Mouse (Mus musculus): ENCODE data around the gene Sept11.

The Sept11 gene

DNA sequence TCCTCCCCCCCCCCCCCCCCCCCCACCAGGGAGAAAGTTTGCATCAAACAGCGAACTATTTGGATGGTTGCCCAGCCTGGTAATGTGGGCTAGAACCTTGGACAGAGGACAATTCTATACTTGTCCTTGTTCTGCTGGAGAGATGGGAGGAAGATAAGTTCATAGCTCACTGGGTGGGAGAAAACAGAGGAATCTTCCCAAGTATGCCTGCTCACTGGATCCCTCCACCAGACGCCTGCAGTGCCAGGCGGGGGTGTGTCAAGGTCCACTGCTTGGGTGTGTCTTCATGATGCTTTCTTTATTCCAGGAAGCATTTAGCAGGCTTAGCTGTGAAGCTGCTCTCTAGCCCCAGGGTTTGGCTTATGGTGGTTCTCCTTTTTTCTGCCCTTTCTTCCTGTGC is 34.5 kb downstream of the Sept11 start:
- DNase-seq (ENCODE audit: low spot score) = peak; percentile 51

DNA sequence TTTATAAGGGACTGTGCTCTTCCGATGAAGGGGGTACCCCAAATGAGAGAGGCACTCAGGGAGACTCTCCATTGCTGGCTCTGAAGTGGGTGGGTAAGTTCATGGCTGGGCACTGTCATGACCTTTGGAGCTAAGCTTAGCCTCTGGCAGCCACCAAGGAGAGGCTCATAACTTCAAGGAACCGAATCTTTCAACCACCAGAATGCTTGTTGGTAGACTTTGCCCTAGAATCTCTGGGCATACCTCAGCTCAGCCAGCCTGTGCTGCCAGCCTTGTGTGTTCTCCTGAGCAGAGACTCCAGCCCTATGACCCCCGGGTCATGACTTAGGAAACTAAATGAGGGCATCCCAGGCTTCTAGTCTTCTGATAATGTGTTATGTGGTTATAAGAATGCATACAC is 35.5 kb downstream of the Sept11 start:
- DNase-seq (ENCODE audit: low spot score) = no peak

DNA sequence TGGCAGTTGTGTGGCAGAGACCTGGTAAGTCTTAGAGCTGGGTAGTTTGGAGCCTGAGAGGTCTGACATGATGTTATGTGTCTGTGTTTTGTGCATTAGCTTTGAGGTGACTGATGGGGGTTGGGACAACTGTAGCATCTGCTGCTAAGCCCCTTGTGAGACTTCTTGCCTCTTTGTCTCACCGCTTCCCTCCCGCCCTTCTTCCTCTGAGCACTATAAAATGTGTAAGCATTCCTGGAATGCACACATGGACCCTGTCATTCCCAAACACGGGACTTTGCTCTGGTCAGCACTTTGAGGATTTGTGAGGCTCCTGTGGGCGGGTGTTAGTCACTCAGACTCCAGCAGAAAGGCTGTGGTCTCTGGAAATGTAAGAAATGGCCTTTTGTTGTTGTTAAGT is 36.7 kb downstream of the Sept11 start:
- DNase-seq (ENCODE audit: low spot score) = peak; percentile 79

DNA sequence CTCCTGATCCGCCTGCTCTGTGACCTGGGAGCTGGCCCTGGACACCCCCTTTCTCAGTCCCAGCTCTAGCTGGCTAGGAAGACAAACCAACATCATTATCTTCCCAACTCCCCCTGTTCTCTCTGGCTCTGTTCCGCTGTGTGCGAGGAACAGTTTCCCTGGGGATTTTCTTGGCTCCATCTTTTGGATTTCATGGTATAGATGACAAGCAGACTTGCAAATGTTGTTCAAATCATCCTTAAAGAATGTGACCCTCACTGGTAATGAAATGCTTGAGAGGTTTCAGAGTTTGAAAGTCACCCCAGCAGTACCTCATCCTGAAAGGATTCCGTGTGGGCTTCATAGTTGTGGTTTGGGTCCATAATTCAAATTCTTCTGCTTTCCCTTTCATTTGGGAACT is 38.2 kb downstream of the Sept11 start:
- DNase-seq (ENCODE audit: low spot score) = no peak

DNA sequence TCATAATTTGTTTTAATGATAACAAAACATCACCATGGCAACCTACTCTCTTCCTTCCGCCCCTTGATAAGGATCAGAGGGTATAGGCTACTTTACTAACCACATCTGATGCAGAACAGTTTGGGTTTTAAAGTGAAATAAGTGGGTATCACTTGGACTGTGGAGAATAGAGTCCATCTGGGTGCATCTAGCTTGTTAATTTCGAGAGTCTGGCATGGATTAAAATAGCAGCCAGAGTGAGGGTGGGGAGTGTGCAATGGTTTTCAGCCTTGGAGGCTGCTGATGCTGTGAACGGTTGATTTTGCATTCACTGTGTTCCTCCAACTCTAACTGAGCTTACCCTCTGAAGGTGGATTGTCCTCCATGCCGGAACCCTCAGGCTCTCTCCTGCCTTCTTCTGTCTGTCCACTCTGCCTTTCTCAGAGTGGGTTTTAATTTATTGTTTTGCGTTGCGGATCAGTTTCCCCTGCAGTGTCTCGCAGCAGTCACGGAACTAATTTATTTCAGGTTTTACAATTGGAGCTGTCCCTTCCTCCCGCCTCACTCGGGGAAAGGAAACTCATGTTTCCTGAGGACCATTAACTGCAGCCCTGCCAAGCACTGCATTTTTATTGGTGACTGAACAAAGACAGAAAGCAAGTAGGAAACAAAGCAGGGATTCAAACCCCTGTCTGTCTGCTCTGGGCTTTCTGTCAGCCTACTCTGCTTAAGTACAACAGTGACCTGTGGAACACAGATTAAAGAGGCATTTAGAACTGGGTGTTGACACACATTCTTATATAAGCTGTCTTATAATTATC is 40.4 kb downstream of the Sept11 start:
- DNase-seq (ENCODE audit: low spot score) = peak; percentile 58

DNA sequence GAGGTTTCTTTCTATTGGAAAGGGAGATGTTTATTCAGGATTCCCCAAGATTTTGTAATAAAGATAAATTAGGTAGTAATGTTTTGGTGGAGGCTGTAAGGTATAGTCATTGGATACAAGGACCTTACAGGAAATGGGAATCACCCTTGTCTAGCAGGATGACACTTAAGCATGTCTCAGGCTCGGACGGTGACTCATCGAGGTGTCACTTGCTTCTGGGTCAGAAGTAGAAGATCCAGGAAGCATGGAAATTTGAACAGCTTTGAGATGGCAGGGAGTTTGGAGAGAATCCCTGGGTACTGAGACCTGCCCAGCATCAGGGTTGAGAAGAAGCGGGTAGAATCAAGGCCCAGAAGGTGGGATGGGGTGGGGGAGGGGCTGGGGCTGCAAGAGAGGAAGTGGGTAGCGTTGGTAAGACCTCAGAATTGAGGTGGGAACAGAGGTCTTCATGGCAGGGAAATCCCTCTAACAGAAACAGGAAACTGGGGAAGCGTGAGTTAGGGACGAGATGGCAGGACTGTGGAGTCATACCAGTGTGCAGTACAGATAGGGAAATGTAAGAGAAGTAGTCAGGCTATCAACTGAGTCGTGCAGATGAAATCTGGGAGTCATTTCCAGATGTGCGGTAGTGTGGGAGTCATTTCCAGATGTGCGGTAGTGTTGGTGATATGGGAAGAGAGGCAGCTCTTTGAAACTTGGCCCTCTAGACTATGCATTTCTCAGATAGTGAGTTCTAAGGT is 42.3 kb downstream of the Sept11 start:
- no peak for DNase-seq (ENCODE audit: low spot score)

DNA sequence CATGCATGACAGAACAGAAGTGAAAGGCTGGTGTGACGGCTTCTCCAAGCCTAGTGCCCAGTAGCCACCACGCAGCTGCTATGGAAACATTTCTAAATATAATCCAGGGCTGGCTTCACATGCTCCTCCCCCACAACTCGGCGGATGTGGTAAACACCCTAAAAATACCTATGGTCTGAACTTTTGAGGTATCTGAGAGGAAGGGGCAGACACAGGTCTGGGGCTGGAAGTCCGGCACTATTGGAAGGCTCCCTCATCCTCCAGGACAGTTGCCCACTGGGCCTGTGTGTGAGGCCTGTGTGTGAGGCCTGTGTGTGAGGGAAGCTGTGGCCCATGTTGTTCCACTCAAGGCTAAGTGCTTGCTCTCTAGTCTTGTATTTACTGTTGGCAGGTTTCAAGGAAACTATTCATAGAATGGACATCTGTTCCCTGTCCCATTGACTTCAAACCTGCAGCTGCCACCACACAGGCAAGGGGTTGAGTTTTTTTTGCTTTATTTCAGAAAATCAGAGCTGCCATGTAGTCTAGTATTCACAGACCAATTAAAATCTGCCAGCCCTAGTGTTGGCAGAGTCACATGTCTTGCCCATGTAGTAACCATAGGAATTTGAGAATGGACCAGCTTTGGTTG is 43.8 kb downstream of the Sept11 start:
- DNase-seq (ENCODE audit: low spot score) = no peak

DNA sequence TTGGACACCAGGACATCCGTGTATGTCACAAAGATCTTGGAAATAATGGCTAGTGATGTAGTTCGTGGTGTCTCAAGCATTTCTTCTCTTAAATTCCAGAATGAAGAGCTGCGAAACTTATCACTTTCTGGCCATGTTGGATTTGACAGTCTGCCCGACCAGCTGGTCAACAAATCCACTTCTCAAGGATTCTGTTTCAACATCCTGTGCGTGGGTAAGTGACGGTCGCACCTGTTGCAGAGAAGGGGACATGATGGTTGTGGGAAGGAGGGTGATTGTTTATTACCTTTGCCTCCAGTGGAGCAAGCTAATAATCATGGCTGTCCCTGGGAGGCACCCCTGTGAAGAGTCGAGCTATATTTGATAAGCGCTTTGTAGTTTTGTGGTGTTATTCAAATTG is 46.1 kb downstream of the Sept11 start:
- DNase-seq (ENCODE audit: low spot score) = no peak

DNA sequence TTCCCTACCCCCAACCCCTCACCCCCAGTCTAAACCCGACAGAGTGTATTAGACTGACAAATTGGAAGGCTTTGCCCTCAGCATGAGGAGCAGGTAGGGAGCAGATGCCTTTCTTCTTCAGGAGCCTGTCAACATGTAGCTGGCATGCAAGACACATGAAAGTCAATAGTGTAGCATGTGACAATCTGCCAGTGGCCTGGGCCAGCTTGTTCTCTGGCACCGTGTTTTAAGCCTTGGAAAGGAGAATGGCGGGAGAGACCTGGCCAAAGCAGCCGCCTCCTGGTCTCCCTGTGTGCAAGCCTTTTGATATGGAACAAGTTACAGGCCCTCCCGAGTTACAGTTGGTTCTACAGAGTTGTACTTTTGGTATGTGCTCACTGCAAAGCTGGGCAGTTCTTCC is 47.5 kb downstream of the Sept11 start:
- DNase-seq (ENCODE audit: low spot score) = no peak

DNA sequence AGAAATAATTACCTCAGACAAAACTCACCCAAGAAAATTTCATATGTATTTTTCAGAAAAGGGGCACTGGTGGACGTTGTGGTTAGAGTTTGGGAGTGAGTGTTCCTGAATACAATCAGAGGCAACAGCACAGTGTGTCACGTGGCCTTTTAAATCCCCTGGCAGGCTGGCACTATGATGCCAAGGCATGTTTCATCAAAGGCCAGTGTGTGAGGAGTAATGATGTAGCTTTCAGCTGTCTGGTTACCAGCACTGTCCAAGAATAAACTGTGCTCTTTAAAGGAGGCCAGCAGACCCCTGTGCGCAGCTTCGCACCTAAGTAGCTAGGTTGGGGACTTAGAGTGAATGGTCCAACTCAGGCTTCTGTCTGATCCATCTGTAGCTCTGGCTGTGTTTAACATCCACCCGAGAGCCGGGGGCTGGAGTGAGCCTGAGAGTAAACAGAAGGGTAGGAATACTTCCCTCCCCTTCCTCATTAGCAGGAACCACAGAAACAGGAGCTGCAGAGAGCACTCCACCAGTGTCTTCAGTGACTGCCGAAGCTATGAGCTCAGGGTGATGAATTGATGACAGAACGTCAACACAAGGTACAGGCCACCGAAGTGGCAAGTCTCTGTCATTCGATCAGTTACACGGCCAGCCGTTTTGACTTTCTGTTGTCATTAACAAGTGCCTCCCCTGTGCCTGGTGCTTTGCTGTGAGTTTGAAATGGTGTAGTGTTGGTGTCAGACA is 50.3 kb downstream of the Sept11 start:
- no peak for DNase-seq (ENCODE audit: low spot score)

DNA sequence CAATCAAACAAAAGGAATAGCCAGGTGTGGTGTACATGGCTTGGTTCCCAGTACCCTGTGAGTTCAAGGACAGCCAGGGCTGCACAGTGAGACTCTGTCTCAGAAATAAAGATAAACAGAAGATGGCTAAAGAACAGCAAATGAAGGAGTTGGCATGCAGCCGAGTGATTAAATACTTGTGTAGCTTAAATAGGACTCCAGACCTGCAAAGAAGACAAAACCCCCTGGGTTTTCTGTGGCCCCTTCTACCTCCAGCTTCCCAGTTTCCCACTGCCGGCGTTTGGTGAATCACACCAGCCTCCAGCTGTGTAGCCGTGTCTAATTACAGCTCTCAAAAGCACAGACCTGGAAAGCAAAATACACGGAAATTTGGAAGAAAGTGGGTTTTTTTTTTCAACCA is 51.6 kb downstream of the Sept11 start:
- no peak for DNase-seq (ENCODE audit: low spot score)

DNA sequence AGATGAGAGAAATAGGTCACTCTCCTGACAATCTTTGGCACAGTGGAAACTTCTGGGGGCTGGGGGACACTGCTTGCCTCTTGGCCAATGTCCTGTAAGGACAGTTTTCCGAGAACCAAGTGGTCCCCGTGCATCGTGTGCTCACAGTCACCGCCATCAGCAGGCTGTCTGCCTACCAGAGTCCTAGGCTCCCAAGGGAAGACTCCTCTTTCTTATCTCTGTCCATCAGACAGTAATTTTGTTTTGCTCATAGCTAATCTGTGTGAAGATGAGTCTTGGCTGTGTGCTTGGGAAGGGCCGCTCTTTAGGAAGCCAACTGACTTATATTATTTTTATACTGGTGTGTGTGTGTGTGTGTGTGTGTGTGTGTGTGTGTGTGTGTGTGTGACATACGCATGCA is 52.3 kb downstream of the Sept11 start:
- no peak for DNase-seq (ENCODE audit: low spot score)

DNA sequence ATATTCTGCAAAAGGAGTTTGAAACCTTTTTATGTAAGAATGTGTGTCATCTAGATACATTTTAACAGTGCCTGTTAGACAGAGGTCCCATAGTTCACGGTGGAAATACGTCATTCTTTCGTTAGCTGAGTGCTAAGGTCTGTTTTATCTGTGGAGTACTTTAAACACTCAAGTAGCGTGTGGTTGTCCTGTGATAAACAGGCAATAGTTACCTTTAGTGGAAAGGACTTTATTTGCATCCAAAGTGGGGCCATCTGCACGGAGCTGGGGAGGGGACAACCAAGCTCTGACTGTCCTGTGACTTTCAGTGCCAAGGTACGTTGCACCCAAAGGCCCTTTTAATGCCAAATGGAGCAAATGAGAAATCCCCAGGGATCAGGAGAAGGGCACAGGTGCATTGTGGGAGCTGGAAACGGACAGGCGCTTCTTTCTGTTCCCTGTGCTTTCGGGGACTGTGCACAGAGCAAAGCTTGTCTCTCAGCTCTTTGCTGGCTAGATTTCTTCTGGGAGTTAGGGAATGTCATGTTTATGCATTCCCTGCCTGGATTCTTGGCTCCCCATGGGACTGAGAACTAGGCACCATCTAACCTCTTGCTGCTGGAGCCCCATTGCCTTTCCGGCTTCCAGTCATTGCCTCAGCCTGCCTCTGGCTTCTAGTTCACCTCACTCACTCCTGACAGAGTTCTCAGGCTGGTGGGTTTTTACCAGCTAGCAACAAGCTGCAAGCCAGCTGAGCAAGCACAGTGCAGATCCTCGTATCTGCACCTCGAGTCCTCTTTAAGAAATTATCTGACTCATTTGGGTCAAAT is 56.9 kb downstream of the Sept11 start:
- DNase-seq (ENCODE audit: low spot score) = no peak

DNA sequence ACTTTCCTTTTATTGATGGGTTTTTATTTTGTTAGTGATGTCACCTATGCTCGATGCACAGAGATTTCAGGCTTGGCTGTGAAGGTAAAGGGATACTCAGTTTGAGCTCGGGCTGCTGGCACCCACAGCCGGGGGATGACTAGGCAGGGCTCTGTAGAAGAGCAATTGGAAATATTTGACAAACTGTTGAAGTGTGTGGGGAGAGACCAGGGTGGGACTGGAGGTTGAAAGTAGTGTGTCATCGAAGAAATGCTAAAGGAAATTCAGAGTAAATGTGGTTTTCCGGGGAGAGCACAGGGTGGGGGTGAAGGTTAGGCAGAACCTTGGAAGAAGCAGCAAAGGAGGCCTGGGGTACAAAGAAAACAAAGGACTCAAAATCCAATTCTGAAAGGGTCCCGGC is 58.7 kb downstream of the Sept11 start:
- no peak for DNase-seq (ENCODE audit: low spot score)

DNA sequence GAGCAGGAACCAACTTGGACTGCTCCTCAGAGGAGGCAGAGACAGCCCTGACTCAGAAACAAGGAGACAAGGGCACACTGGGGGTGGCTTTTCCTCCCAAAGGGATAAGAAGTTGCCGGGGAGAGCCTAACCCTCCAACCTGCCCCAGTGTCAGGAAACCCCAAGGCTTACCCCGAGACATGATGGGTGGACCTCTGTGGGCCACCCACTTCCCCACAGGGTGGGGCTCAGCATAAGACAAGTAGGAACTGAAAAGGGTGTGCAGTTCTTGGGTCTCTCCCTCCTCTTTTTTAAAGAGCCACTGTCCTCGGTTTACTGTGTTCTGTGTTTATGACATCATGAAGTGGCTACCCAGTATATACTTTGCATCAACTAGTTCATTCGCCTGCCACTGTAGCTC is 59.2 kb downstream of the Sept11 start:
- no peak for DNase-seq (ENCODE audit: low spot score)

DNA sequence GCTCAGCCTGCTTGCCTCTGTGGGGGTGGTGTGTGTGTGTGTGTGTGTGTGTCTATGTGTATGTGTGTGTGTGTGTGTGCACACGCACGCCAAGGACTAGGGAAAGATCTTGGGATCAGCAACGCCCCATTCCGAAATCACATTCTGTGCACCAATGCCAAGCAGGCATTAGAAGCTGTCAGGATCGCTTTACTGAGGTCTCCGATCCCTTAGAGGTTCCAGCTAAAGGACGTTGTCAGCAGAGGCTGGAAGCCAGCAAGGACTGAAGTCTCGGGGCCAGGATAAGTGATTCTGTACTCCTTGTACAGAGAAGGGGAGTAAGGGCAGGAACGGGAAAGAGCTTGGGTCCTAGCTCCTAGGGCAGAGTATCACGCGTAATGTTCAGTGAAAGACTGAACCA is 61.2 kb downstream of the Sept11 start:
- DNase-seq (ENCODE audit: low spot score) = no peak

DNA sequence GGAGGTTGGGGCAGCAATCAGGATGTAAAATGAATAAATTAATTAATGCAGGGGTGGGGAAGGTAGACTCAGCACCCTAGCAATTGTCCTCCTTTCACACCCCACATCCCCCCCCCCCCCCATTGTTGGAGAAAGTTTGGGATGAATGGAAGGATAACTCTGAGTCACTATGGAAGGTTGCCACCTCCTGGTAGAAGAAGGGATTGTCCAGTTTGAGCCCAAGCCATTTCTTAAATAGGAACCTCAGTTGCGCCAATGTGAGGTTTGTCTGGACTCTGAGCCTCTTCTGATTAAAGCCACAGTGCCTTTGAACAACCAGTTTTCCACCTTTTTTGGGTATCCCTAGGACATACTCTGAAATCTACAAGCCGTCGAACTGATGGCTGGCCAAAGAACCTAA is 70.3 kb downstream of the Sept11 start:
- DNase-seq (ENCODE audit: low spot score) = peak; percentile 80

DNA sequence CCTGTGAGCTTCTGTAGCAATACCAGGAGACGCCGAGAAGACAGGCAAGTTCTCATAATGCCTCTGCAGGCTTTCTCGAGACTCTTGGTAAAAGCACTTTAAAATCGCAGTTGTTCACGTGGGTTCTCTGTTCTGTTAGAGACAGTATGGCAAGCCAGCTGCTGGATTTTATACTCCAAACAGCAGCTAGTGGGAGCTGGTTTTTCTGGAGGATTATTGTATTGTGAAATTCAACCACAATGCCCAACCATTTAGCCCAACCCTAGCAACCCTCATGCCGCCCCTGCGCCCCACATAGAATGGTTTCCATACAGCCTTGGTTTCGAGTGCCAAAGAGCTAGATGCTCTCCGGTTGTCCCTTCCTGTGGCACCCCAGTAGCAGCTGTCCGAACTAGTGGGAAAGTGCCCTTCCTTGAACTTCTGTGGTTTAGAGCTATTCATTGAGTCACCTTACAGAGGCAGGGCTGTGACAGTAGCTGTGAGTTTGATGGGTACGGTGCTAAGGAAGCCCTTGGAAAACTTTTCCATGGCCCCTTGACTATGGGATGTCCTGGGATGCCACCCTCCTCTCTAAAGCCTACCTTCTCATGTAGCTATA is 74.8 kb downstream of the Sept11 start:
- no peak for DNase-seq (ENCODE audit: low spot score)

DNA sequence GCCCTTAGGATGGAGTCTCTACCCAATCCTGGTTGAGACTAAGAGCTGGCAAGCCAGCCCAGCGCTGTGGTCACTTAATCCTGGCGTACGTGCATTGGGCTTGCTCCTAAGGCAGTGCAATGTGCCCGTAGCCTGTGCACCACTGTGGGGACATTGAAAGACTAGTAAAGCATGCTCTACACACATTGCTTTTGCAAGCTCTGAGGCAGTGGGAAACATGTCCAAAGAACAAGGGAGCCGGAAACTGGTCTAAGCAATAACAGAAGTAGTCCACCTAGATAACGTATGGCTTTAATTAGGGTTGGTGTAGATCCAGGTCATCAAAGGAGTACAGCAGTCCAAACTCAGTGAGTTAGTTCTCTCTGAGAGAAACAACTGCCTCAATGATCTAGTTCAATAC is 75.4 kb downstream of the Sept11 start:
- no peak for DNase-seq (ENCODE audit: low spot score)

DNA sequence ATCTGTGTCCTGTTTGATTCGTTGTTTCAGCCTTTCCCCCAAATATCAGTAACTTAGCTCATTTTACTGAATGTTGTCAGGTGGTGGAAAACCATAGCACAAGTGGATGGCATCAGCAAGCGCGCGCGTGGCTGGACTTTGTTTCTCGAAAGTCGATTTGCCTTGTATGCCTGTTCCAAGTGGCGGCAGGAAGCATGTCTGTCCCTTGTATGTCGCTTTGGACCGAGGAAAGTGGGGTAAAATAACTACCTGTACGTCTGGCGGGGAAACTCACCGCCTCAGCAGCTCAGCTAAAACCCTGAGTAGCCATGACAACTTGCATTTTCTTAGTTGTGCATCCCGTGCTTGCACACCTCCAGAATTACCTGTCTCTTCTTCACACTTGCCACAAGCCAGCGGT is 78.2 kb downstream of the Sept11 start:
- no peak for DNase-seq (ENCODE audit: low spot score)

DNA sequence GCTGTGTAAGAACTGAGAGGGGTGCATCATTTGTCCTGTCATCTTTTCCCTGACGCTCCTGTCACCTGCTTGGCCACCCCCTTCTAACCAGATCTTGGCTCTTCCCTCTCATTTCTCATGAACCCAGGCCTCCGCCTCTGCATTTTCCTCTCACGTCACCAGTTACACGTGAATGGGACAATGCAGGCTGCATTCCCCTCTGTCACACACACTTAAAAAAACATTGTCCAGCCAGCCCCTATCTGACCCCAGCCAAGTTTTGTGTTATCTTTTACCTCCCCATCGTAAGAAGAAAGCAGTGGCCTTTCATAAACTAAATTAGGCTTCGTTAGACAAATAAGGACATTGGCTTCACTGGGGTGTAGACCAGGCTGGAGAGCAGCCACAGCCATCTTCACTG is 79.3 kb downstream of the Sept11 start:
- no peak for DNase-seq (ENCODE audit: low spot score)
